ENCODE assay signal across 19 mouse cellular contexts in the genomic region with DNA sequence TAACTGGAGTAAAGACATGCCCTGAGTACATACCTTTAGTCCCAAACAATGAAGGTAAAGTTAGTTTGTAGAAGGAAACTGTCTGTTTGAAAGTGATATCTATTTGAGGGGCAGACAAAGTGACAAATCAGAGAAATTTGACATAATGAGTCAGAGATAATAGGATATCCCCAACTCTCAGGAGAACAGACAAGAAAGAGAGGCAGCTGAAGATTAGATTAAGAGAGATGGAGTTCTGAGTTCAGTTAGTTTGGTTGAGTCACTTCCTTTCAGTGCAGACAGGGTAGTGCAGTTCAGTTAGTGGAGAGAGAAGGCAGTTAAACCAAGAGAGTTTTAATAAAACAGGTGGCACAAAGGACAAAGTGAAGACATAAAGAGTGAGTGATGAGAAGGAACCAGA.
DNase-seq lines count a peak whose midpoint lies in the region; TF ChIP-seq lines count a peak whose summit lies in the region.
"Had no signal": no experiment of that assay in that cellular context is flagged by ENCODE, and none has a peak within 500 bp of the region (broad histone marks: within the 10 kb centered on the region; RNA-seq: fewer than 3 reads in every experiment).

No protein-coding gene starts in this region.

- H3K4me3 ChIP-seq in MEL (ENCODE audit: control insufficient read depth in 1 of 2, insufficient read depth in 1 of 2, low read depth in 2 of 2, low read length in 2 of 2), result no peak overlapping the region

- TF ChIP-seq EP300 in MEL (IDR thresholded peaks at IDR 0.05; ENCODE audit: low read depth in 1 of 2, low read length in 2 of 2), result peak; percentile 65 to 86

- peaks cover 0 to 4% of the 10 kb centered on the region in 2 experiments; a peak in 2 of 4 replicates for H3K36me3 ChIP-seq in MEL (ENCODE audit: control insufficient read depth in 1 of 2, insufficient read depth in 2 of 2, low read length in 2 of 2)
- H3K36me3 ChIP-seq: G1E had no signal

- peaks cover 0 to 2% of the 10 kb centered on the region in 2 experiments; a peak in 2 of 4 replicates for H3K4me1 ChIP-seq in MEL (ENCODE audit: control insufficient read depth in 1 of 2, insufficient read depth in 2 of 2, low read length in 2 of 2)

- no peaks in the 10 kb centered on the region for H3K9me3 ChIP-seq in MEL (replicated peaks; ENCODE audit: insufficient read depth, low read length)
- H3K9me3 ChIP-seq: G1E had no signal

- peak; percentile 48 for DNase-seq in 416B (ENCODE audit: low read depth)
- peak; percentile 52 for DNase-seq in MEL (ENCODE audit: low read depth, low spot score)
- DNase-seq in adrenal gland, postnatal 25 days, result no peak
- no peak for DNase-seq in embryo, embryonic 10.5 days (ENCODE audit: low spot score)
- DNase-seq: adrenal gland, adult 2 months; adrenal gland, adult 8-10 months; adrenal gland, postnatal 10 days; adrenal gland, postnatal 14 days; adrenal gland, postnatal 36 days; B cell, adult 2 months; cerebellum, adult 11 months; cerebellum, adult 11-12 months; cerebellum, adult 18-20 months; cerebellum, adult 2 months; cerebellum, adult 8-10 months; cerebellum, adult 9-10 months had no signal

- no peaks in the 10 kb centered on the region for H3K79me2 ChIP-seq in MEL (ENCODE audit: control insufficient read depth, insufficient read depth, low read length, poor library complexity)

- no peak for TF ChIP-seq CTCF in MEL (IDR thresholded peaks at IDR 0.05 in 2 of 3, conservative IDR thresholded peaks at IDR 0.05 in 1 of 3; ENCODE audit: control insufficient read depth in 1 of 3, insufficient read depth in 1 of 3, low read depth in 2 of 3, low read length in 3 of 3, poor library complexity in 1 of 3, severe bottlenecking in 1 of 3)

- H3K27ac ChIP-seq in MEL (ENCODE audit: control insufficient read depth, low read depth, low read length), result peak overlapping the region; percentile 32

- TF ChIP-seq POLR2A in MEL (IDR thresholded peaks at IDR 0.05; ENCODE audit: control insufficient read depth in 1 of 2, insufficient read depth in 1 of 2, low read depth in 1 of 2, low read length in 2 of 2, poor library complexity in 1 of 2), result no peak

- no peak overlapping the region for H3K9ac ChIP-seq in MEL (ENCODE audit: control insufficient read depth, low read depth, low read length, poor library complexity, severe bottlenecking)

- no peak for TF ChIP-seq RAD21 in MEL (IDR thresholded peaks at IDR 0.05; ENCODE audit: low read depth, low read length)

- no peaks in the 10 kb centered on the region for H3K27me3 ChIP-seq in MEL (ENCODE audit: control insufficient read depth in 1 of 2, insufficient read depth in 2 of 2, low read length in 2 of 2)
- H3K27me3 ChIP-seq: CH12.LX, Patski had no signal

TF ChIP-seq in MEL, 35 proteins besides CTCF, POLR2A, EP300 and RAD21:
- TF ChIP-seq GATA1 (IDR thresholded peaks at IDR 0.05; ENCODE audit: low read depth, low read length), result peak; percentile 76
- TF ChIP-seq MXI1 (IDR thresholded peaks at IDR 0.05; ENCODE audit: low read depth, low read length), result no peak
- peak; percentile 42; the same call in 1 of the 2 replicates for TF ChIP-seq RCOR1 (IDR thresholded peaks at IDR 0.05; ENCODE audit: low read depth, low read length)
- TF ChIP-seq TCF12 (IDR thresholded peaks at IDR 0.05; ENCODE audit: low read depth, low read length), result peak; percentile 72
- peak; percentile 62; the same call in 1 of the 2 replicates for TF ChIP-seq MYB (IDR thresholded peaks at IDR 0.05; ENCODE audit: low read depth, low read length)

Comparison
In these comparisons a context has a peak if more than half of its experiments do, and no peak if none do; other contexts are left out.
1. DNase-seq: peak in 416B (single experiment) and MEL (single experiment); none in adrenal gland, postnatal 25 days (single experiment) and embryo, embryonic 10.5 days (single experiment).